In the genomic region with DNA sequence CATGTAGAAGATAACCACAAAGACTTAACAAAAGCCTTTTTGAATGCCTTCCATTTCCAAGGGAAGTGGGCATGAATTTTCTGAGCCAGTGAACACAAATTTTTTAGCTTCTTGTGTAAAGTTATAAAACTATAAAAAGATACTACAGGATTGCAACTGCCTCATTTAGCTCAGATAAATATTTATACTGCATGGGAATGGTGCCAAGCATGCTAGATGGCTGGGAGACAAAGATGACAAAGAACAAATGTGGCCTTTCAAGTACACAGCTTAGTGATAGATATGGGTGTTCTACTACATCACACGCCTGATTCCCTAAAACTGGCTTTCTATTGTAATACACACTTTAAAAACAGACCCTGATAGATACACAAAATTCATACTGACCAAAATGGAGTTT, we compare ENCODE assay signal across 21 mouse cellular contexts.
A peak's percentile ranks its signal among the peaks of the same experiment; 100 is the strongest.
DNase-seq lines count a peak whose midpoint lies in the region; ATAC-seq and TF ChIP-seq lines count a peak whose summit lies in the region.
"Had no signal": no experiment of that assay in that cellular context is flagged by ENCODE, and none has a peak within 500 bp of the region (broad histone marks: within the 10 kb centered on the region; RNA-seq: fewer than 3 reads in every experiment).

No protein-coding gene starts in this region.

- H3K27me3 ChIP-seq in forebrain, postnatal 0 days (ENCODE audit: insufficient read depth, low read length): no peaks in the 10 kb centered on the region
- H3K27me3 ChIP-seq in forebrain, embryonic 11.5 days (ENCODE audit: control insufficient read depth, insufficient read depth, low read length): no peaks in the 10 kb centered on the region
- no peaks in the 10 kb centered on the region for H3K27me3 ChIP-seq in lung, embryonic 15.5 days
- H3K27me3 ChIP-seq in kidney, embryonic 15.5 days: no peaks in the 10 kb centered on the region
- H3K27me3 ChIP-seq: embryonic facial prominence, embryonic 12.5 days; forebrain, embryonic 12.5 days; heart, embryonic 12.5 days had no signal

- no peak overlapping the region for H3K4me3 ChIP-seq in forebrain, postnatal 0 days (ENCODE audit: low read depth, low read length)
- H3K4me3 ChIP-seq in forebrain, embryonic 11.5 days (ENCODE audit: low read depth, low read length): no peak overlapping the region
- H3K4me3 ChIP-seq in lung, embryonic 15.5 days: no peak overlapping the region
- no peak overlapping the region for H3K4me3 ChIP-seq in kidney, embryonic 15.5 days (replicated peaks)
- H3K4me3 ChIP-seq: embryonic facial prominence, embryonic 12.5 days; forebrain, embryonic 12.5 days; heart, embryonic 12.5 days; hindbrain, embryonic 10.5 days had no signal

- H3K4me2 ChIP-seq in forebrain, postnatal 0 days (ENCODE audit: low read depth): no peak overlapping the region
- no peak overlapping the region for H3K4me2 ChIP-seq in forebrain, embryonic 11.5 days (ENCODE audit: low read depth, low read length, severe bottlenecking)
- H3K4me2 ChIP-seq in lung, embryonic 15.5 days: no peak overlapping the region
- no peak overlapping the region for H3K4me2 ChIP-seq in kidney, embryonic 15.5 days
- H3K4me2 ChIP-seq: embryonic facial prominence, embryonic 12.5 days; forebrain, embryonic 12.5 days; heart, embryonic 12.5 days; hindbrain, embryonic 14.5 days had no signal

- no peaks in the 10 kb centered on the region for H3K9me3 ChIP-seq in forebrain, postnatal 0 days (ENCODE audit: low read length)
- no peaks in the 10 kb centered on the region for H3K9me3 ChIP-seq in forebrain, embryonic 11.5 days (ENCODE audit: control insufficient read depth, low read length)
- H3K9me3 ChIP-seq in lung, embryonic 15.5 days: no peaks in the 10 kb centered on the region
- no peaks in the 10 kb centered on the region for H3K9me3 ChIP-seq in kidney, embryonic 15.5 days (replicated peaks)
- H3K9me3 ChIP-seq: embryonic facial prominence, embryonic 12.5 days; forebrain, embryonic 12.5 days; heart, embryonic 12.5 days; hindbrain, embryonic 10.5 days had no signal

- H3K27ac ChIP-seq in forebrain, postnatal 0 days (ENCODE audit: low read depth, low read length): no peak overlapping the region
- H3K27ac ChIP-seq in forebrain, embryonic 11.5 days (ENCODE audit: low read depth, low read length): no peak overlapping the region
- no peak overlapping the region for H3K27ac ChIP-seq in lung, embryonic 15.5 days
- H3K27ac ChIP-seq in kidney, embryonic 15.5 days: no peak overlapping the region
- H3K27ac ChIP-seq: embryonic facial prominence, embryonic 12.5 days; forebrain, embryonic 12.5 days; hindbrain, embryonic 10.5 days; hindbrain, embryonic 14.5 days had no signal

- 57% methylated on average over 1 of the region's 1 CpGs for WGBS in forebrain, postnatal 0 days
- 86% methylated on average over 1 of the region's 1 CpGs for WGBS in forebrain, embryonic 11.5 days
- 39% methylated on average over 1 of the region's 1 CpGs for WGBS in lung, embryonic 15.5 days
- 77% methylated on average over 1 of the region's 1 CpGs for WGBS in kidney, embryonic 15.5 days

- DNase-seq in forebrain, postnatal 0 days: peak; percentile 20
- no peak for DNase-seq in forebrain, embryonic 11.5 days (ENCODE audit: low spot score)
- no peak for DNase-seq in lung, postnatal 25 days (ENCODE audit: low spot score)
- DNase-seq in lung, postnatal 14 days: peak; percentile 24
- DNase-seq: adrenal gland, postnatal 10 days; B cell, adult 2 months; cerebellum, adult 11-12 months; cerebellum, adult 9-10 months; cerebellum, postnatal 25 days; gastrocnemius, postnatal 14 days had no signal

- no peaks in the 10 kb centered on the region for H3K4me1 ChIP-seq in forebrain, postnatal 0 days (ENCODE audit: insufficient read depth)
- no peaks in the 10 kb centered on the region for H3K4me1 ChIP-seq in forebrain, embryonic 11.5 days (replicated peaks; ENCODE audit: control insufficient read depth, insufficient read depth, low read length)
- H3K4me1 ChIP-seq in lung, embryonic 15.5 days: no peaks in the 10 kb centered on the region
- no peaks in the 10 kb centered on the region for H3K4me1 ChIP-seq in kidney, embryonic 15.5 days
- H3K4me1 ChIP-seq: embryonic facial prominence, embryonic 12.5 days; forebrain, embryonic 12.5 days; heart, embryonic 12.5 days; hindbrain, embryonic 10.5 days had no signal

- no peak for ATAC-seq in forebrain, postnatal 0 days
- no peak for ATAC-seq in forebrain, embryonic 11.5 days (replicated peaks; ENCODE audit: low FRiP score)
- ATAC-seq in lung, embryonic 15.5 days (ENCODE audit: borderline replicate concordance, extremely low read depth, low FRiP score, low TSS enrichment): peak; percentile 57; the same call in 1 of the 2 replicates
- ATAC-seq in inflammation-experienced regulatory T-cells, adult 6 months: no peak
- ATAC-seq in kidney, embryonic 15.5 days (replicated peaks; ENCODE audit: low FRiP score): no peak
- ATAC-seq: CD4-positive, CD25-positive, alpha-beta regulatory T cell, adult 4 months; forebrain, embryonic 16.5 days had no signal

- no peaks in the 10 kb centered on the region for H3K36me3 ChIP-seq in forebrain, postnatal 0 days (ENCODE audit: insufficient read depth)
- H3K36me3 ChIP-seq in forebrain, embryonic 11.5 days (ENCODE audit: control insufficient read depth, insufficient read depth, low read length): no peaks in the 10 kb centered on the region
- H3K36me3 ChIP-seq in lung, embryonic 15.5 days: no peaks in the 10 kb centered on the region
- H3K36me3 ChIP-seq in kidney, embryonic 15.5 days: no peaks in the 10 kb centered on the region
- H3K36me3 ChIP-seq: embryonic facial prominence, embryonic 12.5 days; forebrain, embryonic 12.5 days; G1E; heart, embryonic 12.5 days; hindbrain, embryonic 10.5 days had no signal

- TF ChIP-seq CTCF in forebrain, postnatal 0 days (IDR thresholded peaks at IDR 0.05; ENCODE audit: low read depth): no peak

- no peak overlapping the region for H3K9ac ChIP-seq in forebrain, postnatal 0 days
- no peak overlapping the region for H3K9ac ChIP-seq in forebrain, embryonic 11.5 days (ENCODE audit: low read length)
- H3K9ac ChIP-seq in lung, embryonic 15.5 days: no peak overlapping the region
- no peak overlapping the region for H3K9ac ChIP-seq in kidney, embryonic 15.5 days
- H3K9ac ChIP-seq: embryonic facial prominence, embryonic 12.5 days; forebrain, embryonic 12.5 days; heart, embryonic 12.5 days; hindbrain, embryonic 14.5 days had no signal

Comparison
In these comparisons a context has a peak if more than half of its experiments do, and no peak if none do; other contexts are left out.
1. DNase-seq: peak in forebrain, postnatal 0 days (single experiment) and lung, postnatal 14 days (single experiment); none in forebrain, embryonic 11.5 days (single experiment) and lung, postnatal 25 days (single experiment).